Mouse (Mus musculus) liver, postnatal 0 days (tissue): ENCODE results near the gene Trpc1. TPM values are rescaled to one million over a fixed set of nuclear protein-coding genes. Genes with fewer than 3 reads are reported as not detected.

ENCODE experiments used
- ATAC-seq: fragments of 200-750 bp; cut with Nextera tagmentation; 2 replicates; pipeline ENCODE4 v1.8.0; 2017; ENCODE audit warnings: mild to moderate bottlenecking, moderate library complexity
- DNase-seq: peaks from one replicate; pipeline ENCODE4 v3.0.0-alpha.2; 2016
- H3K27ac ChIP-seq: fragments of 300-500 bp; sonication (generic); 2 replicates; pipeline ENCODE4 v1.5.1; 2014; ENCODE audit warnings: antibody characterized with exemption, moderate library complexity, mild to moderate bottlenecking, low read depth
- H3K27me3 ChIP-seq: fragments of 300-500 bp; sonication (generic); 2 replicates; pipeline ENCODE4 v1.6.1; 2014; ENCODE audit warnings: low read length, control low read depth, mixed read lengths; ENCODE audit not compliant: insufficient read depth
- H3K36me3 ChIP-seq: fragments of 300-500 bp; sonication (generic); replicated peaks from 2 replicates; pipeline ENCODE4 v1.6.1; 2014; ENCODE audit warnings: mild to moderate bottlenecking, control low read depth, low read length, moderate library complexity, mixed read lengths; ENCODE audit not compliant: insufficient read depth
- H3K4me1 ChIP-seq: fragments of 300-500 bp; sonication (generic); 2 replicates; pipeline ENCODE4 v1.6.1; 2014; ENCODE audit warnings: antibody characterized with exemption, mild to moderate bottlenecking, control low read depth; ENCODE audit not compliant: insufficient read depth
- H3K4me2 ChIP-seq: fragments of 300-500 bp; sonication (generic); 2 replicates; pipeline ENCODE4 v1.6.1; 2014; ENCODE audit warnings: low read depth, mild to moderate bottlenecking, low read length, moderate library complexity, mixed read lengths
- H3K4me3 ChIP-seq: fragments of 300-500 bp; sonication (generic); 2 replicates; pipeline ENCODE4 v1.5.1; 2014; ENCODE audit warnings: low read depth, low read length
- H3K9ac ChIP-seq: fragments of 300-500 bp; sonication (generic); replicated peaks from 2 replicates; pipeline ENCODE4 v1.6.1; 2014; ENCODE audit warnings: mild to moderate bottlenecking, moderate library complexity
- H3K9me3 ChIP-seq: fragments of 300-500 bp; sonication (generic); 2 replicates; pipeline ENCODE4 v1.6.1; 2016; ENCODE audit warnings: mild to moderate bottlenecking, control low read depth, low read length, mixed read lengths
- CTCF ChIP-seq: sonication (generic); IDR thresholded peaks from 2 replicates; pipeline ENCODE4 v1.5.1; 2016; ENCODE audit warnings: antibody characterized with exemption, low read depth
- EP300 ChIP-seq: IDR thresholded peaks from 2 replicates; pipeline ENCODE4 v1.6.1; 2016; ENCODE audit warnings: antibody characterized with exemption, low read depth, mild to moderate bottlenecking
- WGBS: fragments of 180-500 bp; shearing (Covaris S2); extraction: QIAGEN DNeasy Blood & Tissue Kit; methylation state at CpG from one replicate; pipeline ENCODE4 v1.1.7; 2014; ENCODE audit not compliant: insufficient replicate concordance; 5-methylcytosine and 5-hydroxymethylcytosine counted together
- polyA plus RNA-seq: library from polyadenylated mRNA; unstranded; fragments of >200 nt; fragmentation: Nextera tagmentation; extraction: Ambion mirVana; gene quantifications from 2 replicates; pipeline ENCODE4 v1.2.1, GENCODE M21; 2015

Trpc1 gene
- polyA plus RNA-seq = 0.95 and 1.2 TPM in 2 replicates

GRCm38 (mm10) chr9:95750037-95750511 lies at the start of gene Trpc1:
Gene Trpc1 (minus strand): TSS chr9:95750375.
- H3K27me3 ChIP-seq = peaks cover 9% of the 10 kb centered on the region
- DNase-seq (peak; percentile 91), ATAC-seq (peak; percentile 94)
- peak within 1 kb of the TSS; percentile 67 for H3K27ac ChIP-seq
- H3K4me3 ChIP-seq = peak within 1 kb of the TSS; percentile 70
- H3K9me3 ChIP-seq = no peaks in the 10 kb centered on the region
- no peak for TF ChIP-seq CTCF
- TF ChIP-seq EP300 = no peak
- H3K36me3 ChIP-seq = no peaks in the 10 kb centered on the region
- H3K9ac ChIP-seq = peak within 1 kb of the TSS; percentile 72
- no peaks in the 10 kb centered on the region for H3K4me1 ChIP-seq
- H3K4me2 ChIP-seq = peak within 1 kb of the TSS; percentile 88
- WGBS = 1% methylated on average over 45 of the region's 56 CpGs

- Histone ChIP-seq H3K9ac (no peak overlapping the region), H3K36me3 (no peaks in the 10 kb centered on the region), H3K4me3 (no peak overlapping the region), H3K27me3 (no peaks in the 10 kb centered on the region), H3K27ac (no peak overlapping the region), H3K4me2 (no peak overlapping the region), H3K4me1 (no peaks in the 10 kb centered on the region), H3K9me3 (no peaks in the 10 kb centered on the region)
- ATAC-seq (no peak), DNase-seq (no peak)
- TF ChIP-seq CTCF (0 out of 2 replicates have a peak, but pooled peaks have one; percentile 4), EP300 (no peak)
- 74% methylated on average over 2 of the region's 2 CpGs for WGBS
Measured at GRCm38 (mm10) chr9:95796323-95796722, 46.1 kb upstream of the Trpc1 start.

GRCm38 (mm10) chr9:95795844-95796243 lies 45.7 kb upstream of the Trpc1 start:
- no peak overlapping the region for H3K4me3 ChIP-seq
- WGBS = 81% methylated on average over 5 of the region's 5 CpGs
- ATAC-seq = no peak
- no peaks in the 10 kb centered on the region for H3K36me3 ChIP-seq
- H3K4me1 ChIP-seq = no peaks in the 10 kb centered on the region
- no peak overlapping the region for H3K9ac ChIP-seq
- H3K4me2 ChIP-seq = no peak overlapping the region
- DNase-seq = no peak
- H3K9me3 ChIP-seq = no peaks in the 10 kb centered on the region
- peak overlapping the region; percentile 85 for H3K27ac ChIP-seq
- TF ChIP-seq EP300 = no peak
- no peak for TF ChIP-seq CTCF
- H3K27me3 ChIP-seq = no peaks in the 10 kb centered on the region

GRCm38 (mm10) chr9:95795077-95795784 lies 45.1 kb upstream of the Trpc1 start:
- WGBS = 69% methylated on average over 2 of the region's 2 CpGs
- H3K4me3 ChIP-seq = no peak overlapping the region
- ATAC-seq (peak; percentile 62; the same call in 1 of the 2 replicates), DNase-seq (no peak)
- TF ChIP-seq EP300 (no peak), CTCF (no peak)
- H3K9ac ChIP-seq = peak overlapping the region; percentile 11; the same call in 1 of the 2 replicates
- peak overlapping the region; percentile 85 for H3K27ac ChIP-seq
- no peaks in the 10 kb centered on the region for H3K36me3 ChIP-seq
- no peaks in the 10 kb centered on the region for H3K9me3 ChIP-seq
- no peaks in the 10 kb centered on the region for H3K4me1 ChIP-seq
- no peaks in the 10 kb centered on the region for H3K27me3 ChIP-seq
- H3K4me2 ChIP-seq = 0 out of 2 replicates have a peak overlapping the region, but pooled peaks have one; percentile 26

- Histone ChIP-seq H3K4me3 (no peak overlapping the region), H3K4me1 (no peaks in the 10 kb centered on the region), H3K9me3 (no peaks in the 10 kb centered on the region), H3K36me3 (no peaks in the 10 kb centered on the region), H3K27ac (no peak overlapping the region), H3K27me3 (no peaks in the 10 kb centered on the region), H3K9ac (no peak overlapping the region), H3K4me2 (no peak overlapping the region)
- TF ChIP-seq CTCF (no peak), EP300 (no peak)
- whole genome bisulfite sequencing = 75% methylated on average over 15 of the region's 15 CpGs
- DNase-seq (no peak), ATAC-seq (no peak)
Measured at GRCm38 (mm10) chr9:95793986-95794744, 44.0 kb upstream of the Trpc1 start.

- H3K27me3 ChIP-seq = no peaks in the 10 kb centered on the region
- WGBS = 82% methylated on average over 16 of the region's 16 CpGs
- TF ChIP-seq CTCF (no peak), EP300 (no peak)
- no peak overlapping the region for H3K4me2 ChIP-seq
- ATAC-seq (no peak), DNase-seq (no peak)
- no peaks in the 10 kb centered on the region for H3K36me3 ChIP-seq
- H3K9me3 ChIP-seq = no peaks in the 10 kb centered on the region
- H3K27ac ChIP-seq = no peak overlapping the region
- no peaks in the 10 kb centered on the region for H3K4me1 ChIP-seq
- H3K4me3 ChIP-seq = no peak overlapping the region
- no peak overlapping the region for H3K9ac ChIP-seq
Measured at GRCm38 (mm10) chr9:95784888-95785511, 34.8 kb upstream of the Trpc1 start.
